Mouse (Mus musculus) forebrain, embryonic 13.5 days (tissue): ENCODE results near the gene Cdk17. TPM values are rescaled to one million over a fixed set of nuclear protein-coding genes. Genes with fewer than 3 reads are reported as not detected.

Experiments used
- ATAC-seq: fragments of 200-750 bp; cut with Nextera tagmentation; 2 replicates; pipeline ENCODE4 v1.8.0; 2017
- H3K27ac ChIP-seq: fragments of 300-500 bp; sonication (generic); 2 replicates; pipeline ENCODE4 v1.5.1; 2015; ENCODE audit warnings: inconsistent platforms, mild to moderate bottlenecking, moderate library complexity
- H3K27me3 ChIP-seq: fragments of 300-500 bp; sonication (generic); 2 replicates; pipeline ENCODE4 v1.6.1; 2015; ENCODE audit warnings: mild to moderate bottlenecking, inconsistent platforms
- H3K36me3 ChIP-seq: fragments of 300-500 bp; sonication (generic); 2 replicates; pipeline ENCODE4 v1.6.1; 2015; ENCODE audit warnings: mild to moderate bottlenecking, inconsistent platforms; ENCODE audit not compliant: poor library complexity, severe bottlenecking
- H3K4me1 ChIP-seq: fragments of 300-500 bp; sonication (generic); 2 replicates; pipeline ENCODE4 v1.6.1; 2015; ENCODE audit warnings: inconsistent platforms
- H3K4me2 ChIP-seq: fragments of 300-500 bp; sonication (generic); 2 replicates; pipeline ENCODE4 v1.6.1; 2015; ENCODE audit warnings: inconsistent platforms, mild to moderate bottlenecking, moderate library complexity
- H3K4me3 ChIP-seq: fragments of 300-500 bp; sonication (generic); 2 replicates; pipeline ENCODE4 v1.5.1; 2015; ENCODE audit warnings: mild to moderate bottlenecking, inconsistent platforms
- H3K9ac ChIP-seq: fragments of 300-500 bp; sonication (generic); 2 replicates; pipeline ENCODE4 v1.6.1; 2015; ENCODE audit warnings: mild to moderate bottlenecking, inconsistent platforms
- H3K9me3 ChIP-seq: fragments of 300-500 bp; sonication (generic); replicated peaks from 2 replicates; pipeline ENCODE4 v1.6.1; 2016; ENCODE audit warnings: inconsistent platforms
- WGBS: fragments of 180-500 bp; shearing (Covaris S2); methylation state at CpG from one replicate; pipeline ENCODE4 v1.1.7; 2015; 5-methylcytosine and 5-hydroxymethylcytosine counted together
- polyA plus RNA-seq: library from polyadenylated mRNA; unstranded; fragments of >200 nt; fragmentation: Nextera tagmentation; extraction: Ambion mirVana; gene quantifications from 2 replicates; pipeline ENCODE4 v1.2.1, GENCODE M21; 2015

Cdk17 gene
- polyA plus RNA-seq, 1 experiment from 2014 or later: 39.3 TPM

DNA sequence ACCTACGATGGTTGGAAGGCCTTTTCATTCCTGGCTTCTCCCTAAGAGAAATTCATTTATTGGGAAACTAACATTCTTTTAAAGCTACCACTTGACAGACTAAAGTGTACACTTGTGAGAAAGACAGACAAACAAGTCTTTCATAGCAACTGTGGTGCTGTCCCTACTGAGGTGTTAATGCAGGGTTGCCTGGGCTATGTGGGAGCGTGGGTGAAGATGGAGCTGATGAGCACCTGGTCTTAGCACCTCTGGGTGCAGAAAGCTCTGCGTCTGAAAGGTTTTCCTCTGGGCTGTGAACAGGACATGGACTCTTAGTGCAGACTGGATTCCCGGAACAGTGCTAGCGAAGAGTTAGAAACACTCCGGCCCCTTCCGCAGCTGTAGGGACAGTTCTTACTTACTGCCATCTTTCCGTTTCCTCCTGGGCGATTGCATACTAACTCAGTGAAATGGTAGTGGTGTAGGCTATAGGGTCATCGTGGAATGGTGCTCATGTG lies 83.6 kb downstream of the Cdk17 start:
- H3K27ac ChIP-seq: no peak overlapping the region

DNA sequence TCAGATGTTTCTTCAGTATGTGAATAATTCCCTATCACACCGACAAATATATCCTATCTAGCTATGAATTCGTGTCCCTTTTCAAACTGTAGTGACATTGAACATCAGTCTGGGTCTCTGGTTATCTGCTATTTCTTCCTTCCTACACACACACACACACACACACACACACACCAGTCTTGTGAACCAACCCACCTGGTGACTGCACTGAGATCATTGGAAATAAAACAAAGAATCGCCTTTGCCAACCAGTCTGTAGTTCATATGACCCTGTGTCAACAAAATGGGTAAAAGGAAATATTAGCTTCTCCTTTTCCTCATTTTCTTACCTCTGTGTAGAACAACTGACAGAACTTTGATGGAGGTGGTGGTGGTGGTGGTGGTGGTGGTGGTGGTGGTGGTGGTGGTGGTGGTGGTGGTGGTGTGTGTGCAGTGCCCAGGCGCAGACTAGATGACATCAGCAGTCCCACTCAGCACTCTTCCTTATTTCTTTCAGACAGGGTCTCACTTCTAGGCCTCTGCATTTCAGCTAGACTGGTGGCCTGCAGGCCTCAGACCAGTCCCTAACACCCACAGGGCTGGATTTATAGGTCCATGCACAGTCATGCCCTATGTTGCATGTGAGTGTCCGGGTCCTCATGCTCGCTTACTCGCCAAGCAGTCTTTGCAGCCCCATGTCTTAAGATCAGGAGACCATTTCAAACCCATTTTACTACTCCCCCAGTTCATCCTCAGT lies 85.7 kb downstream of the Cdk17 start:
- H3K9me3 ChIP-seq: no peaks in the 10 kb centered on the region
- no peak overlapping the region for H3K27ac ChIP-seq
- H3K36me3 ChIP-seq: peaks cover 26% of the 10 kb centered on the region
- H3K4me2 ChIP-seq: no peak overlapping the region
- H3K27me3 ChIP-seq: no peaks in the 10 kb centered on the region
- H3K9ac ChIP-seq: no peak overlapping the region
- no peak overlapping the region for H3K4me3 ChIP-seq
- 94% methylated on average over 7 of the region's 7 CpGs for WGBS
- H3K4me1 ChIP-seq: peaks cover 33% of the 10 kb centered on the region
- ATAC-seq: no peak

More for the DNA sequence above, 83.6 kb downstream of the Cdk17 start:
- H3K4me2 ChIP-seq: no peak overlapping the region
- H3K4me3 ChIP-seq: no peak overlapping the region
- no peaks in the 10 kb centered on the region for H3K27me3 ChIP-seq
- WGBS: 86% methylated on average over 10 of the region's 10 CpGs
- peaks cover 40% of the 10 kb centered on the region for H3K36me3 ChIP-seq
- no peak overlapping the region for H3K9ac ChIP-seq
- H3K4me1 ChIP-seq: peaks cover 14% of the 10 kb centered on the region; the same call in 1 of the 2 replicates
- H3K9me3 ChIP-seq: no peaks in the 10 kb centered on the region
- ATAC-seq: no peak

DNA sequence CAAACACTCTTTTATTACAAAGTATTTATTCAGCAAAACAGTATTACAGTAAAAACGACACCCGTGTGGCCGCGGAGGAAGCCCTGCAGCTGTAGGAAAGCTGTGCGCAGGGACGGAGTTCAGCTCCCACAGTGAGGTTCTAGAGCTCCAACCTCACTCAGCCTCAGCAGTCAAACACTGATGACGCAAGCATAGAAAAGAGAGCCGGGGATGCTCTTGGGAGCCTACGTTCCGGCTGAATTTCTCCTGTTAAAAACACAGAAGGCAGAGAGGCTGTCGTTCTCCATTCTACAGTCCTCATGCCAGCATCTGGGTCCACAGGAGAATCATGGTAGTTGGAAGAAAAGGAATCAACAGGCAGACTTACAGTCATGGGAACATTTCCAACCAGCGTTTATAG lies 86.7 kb downstream of the Cdk17 start:
- Histone ChIP-seq H3K9ac (no peak overlapping the region), H3K4me3 (no peak overlapping the region), H3K4me2 (no peak overlapping the region), H3K27ac (no peak overlapping the region), H3K4me1 (peaks cover 35% of the 10 kb centered on the region), H3K9me3 (no peaks in the 10 kb centered on the region), H3K36me3 (peaks cover 15% of the 10 kb centered on the region), H3K27me3 (no peaks in the 10 kb centered on the region)
- no peak for ATAC-seq
- WGBS: 85% methylated on average over 12 of the region's 12 CpGs

DNA sequence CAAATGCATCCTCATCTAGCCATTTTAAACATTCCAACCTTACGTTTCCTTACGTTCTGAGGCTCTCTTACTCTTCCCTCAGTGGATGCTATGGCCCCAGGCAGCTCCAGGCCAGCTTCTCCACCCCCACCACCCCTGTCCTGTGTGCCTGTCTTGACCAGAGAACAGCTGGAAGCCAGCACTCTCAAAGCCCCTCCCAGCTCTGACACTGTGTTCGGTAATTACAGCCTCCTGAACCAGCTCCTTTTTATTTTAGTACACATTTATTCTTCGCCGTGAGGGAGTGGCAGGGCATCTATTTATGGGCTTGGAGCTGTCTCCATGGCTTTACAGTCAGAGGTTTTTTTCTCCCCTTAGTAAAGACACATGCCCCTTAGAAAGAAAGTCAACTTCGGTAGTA lies 87.2 kb downstream of the Cdk17 start:
- Histone ChIP-seq H3K27me3 (no peaks in the 10 kb centered on the region), H3K27ac (no peak overlapping the region), H3K36me3 (peaks cover 14% of the 10 kb centered on the region), H3K9ac (no peak overlapping the region), H3K9me3 (no peaks in the 10 kb centered on the region), H3K4me3 (no peak overlapping the region), H3K4me1 (peaks cover 35% of the 10 kb centered on the region), H3K4me2 (no peak overlapping the region)
- 48% methylated on average over 6 of the region's 6 CpGs for whole genome bisulfite sequencing
- no peak for ATAC-seq

DNA sequence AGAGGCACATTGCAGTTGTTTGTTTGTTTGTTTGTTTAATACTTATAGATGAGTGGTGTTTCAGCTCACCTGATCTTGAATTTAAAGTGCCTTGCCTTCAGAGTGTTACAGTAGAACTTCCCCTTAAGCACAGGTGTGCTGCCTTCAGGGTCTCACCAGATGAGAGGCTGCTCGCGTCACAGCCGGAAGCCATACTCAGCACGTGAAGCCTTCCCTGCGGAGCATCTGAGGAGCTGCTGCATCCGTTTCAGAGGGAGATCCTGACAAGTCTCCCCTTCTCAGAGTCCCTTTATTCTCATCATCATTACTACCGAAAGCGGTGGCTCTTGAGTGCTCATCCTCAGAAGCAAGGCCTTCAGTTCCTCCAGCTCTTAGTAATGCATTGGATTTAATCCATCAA lies 87.7 kb downstream of the Cdk17 start:
- H3K27ac ChIP-seq: no peak overlapping the region
- WGBS: 79% methylated on average over 8 of the region's 8 CpGs
- no peak for ATAC-seq
- no peak overlapping the region for H3K9ac ChIP-seq
- peaks cover 35% of the 10 kb centered on the region for H3K4me1 ChIP-seq
- no peak overlapping the region for H3K4me3 ChIP-seq
- no peaks in the 10 kb centered on the region for H3K9me3 ChIP-seq
- H3K27me3 ChIP-seq: no peaks in the 10 kb centered on the region
- H3K4me2 ChIP-seq: no peak overlapping the region
- H3K36me3 ChIP-seq: peaks cover 17% of the 10 kb centered on the region

DNA sequence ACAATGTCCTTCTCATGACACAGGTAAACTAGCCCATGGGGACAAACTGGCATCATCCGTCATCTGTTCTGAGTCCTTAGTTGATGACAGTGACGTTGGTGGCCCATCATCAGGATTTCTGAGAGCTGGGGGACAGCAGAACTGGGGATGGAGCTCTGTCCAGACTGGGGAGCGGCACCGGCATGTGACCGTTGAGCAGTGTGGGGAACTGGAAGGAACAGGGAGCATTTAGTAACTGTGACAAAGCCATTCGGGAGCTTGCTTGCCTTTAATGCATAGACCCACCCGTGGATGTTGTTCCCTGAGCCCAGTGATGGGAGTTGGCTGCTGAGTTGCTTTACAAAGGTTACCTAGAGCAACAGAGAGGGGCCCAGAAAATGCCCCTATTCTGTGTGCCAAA lies 89.2 kb downstream of the Cdk17 start:
- no peak overlapping the region for H3K9ac ChIP-seq
- H3K4me3 ChIP-seq: no peak overlapping the region
- H3K4me1 ChIP-seq: peaks cover 40% of the 10 kb centered on the region
- no peak for ATAC-seq
- peaks cover 18% of the 10 kb centered on the region for H3K36me3 ChIP-seq
- no peaks in the 10 kb centered on the region for H3K9me3 ChIP-seq
- no peaks in the 10 kb centered on the region for H3K27me3 ChIP-seq
- no peak overlapping the region for H3K4me2 ChIP-seq
- no peak overlapping the region for H3K27ac ChIP-seq
- WGBS: 65% methylated on average over 7 of the region's 7 CpGs

DNA sequence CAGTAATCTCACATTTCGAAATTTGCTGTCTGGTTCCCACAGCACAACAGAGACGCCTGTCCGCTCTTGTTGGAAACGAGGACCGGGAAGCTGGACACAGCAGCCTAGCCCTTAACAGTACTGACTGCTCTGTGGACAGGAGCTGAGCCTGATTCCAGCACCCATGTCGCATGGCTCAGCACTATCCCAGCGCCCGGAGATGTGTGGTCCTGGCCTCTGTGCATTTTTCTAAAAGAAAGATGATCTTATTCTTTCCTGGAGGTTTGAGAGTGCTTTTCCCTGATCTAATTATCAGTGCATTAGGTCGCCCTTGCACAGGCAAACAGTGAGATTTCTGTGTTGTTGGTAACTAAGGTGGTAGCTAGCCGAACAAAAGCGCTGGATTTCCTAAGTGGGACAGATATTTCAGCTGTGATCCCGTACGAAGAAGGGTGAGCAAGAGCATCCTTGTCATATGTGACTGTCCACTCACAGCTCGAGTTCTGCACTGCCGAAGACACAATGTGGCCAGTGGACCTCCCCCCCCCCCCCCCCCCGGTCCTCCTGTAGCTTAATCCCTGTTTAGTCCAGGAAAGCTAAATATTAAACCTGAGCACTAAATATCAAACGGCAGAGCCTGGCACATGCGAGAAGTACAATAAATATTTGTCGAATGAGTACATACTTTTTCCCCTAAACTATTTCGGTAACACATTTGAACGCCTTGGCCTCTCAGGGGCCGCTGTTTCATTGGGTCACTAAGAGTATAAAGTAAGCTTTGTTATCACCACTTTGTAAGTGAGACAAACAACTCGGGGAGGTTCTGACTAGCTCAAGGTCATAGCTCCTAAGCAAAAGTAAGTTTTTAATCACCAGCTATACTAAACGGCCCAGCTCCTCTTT lies 90.0 kb downstream of the Cdk17 start:
- peaks cover 48% of the 10 kb centered on the region for H3K4me1 ChIP-seq
- H3K4me2 ChIP-seq: no peak overlapping the region
- peaks cover 18% of the 10 kb centered on the region for H3K36me3 ChIP-seq
- ATAC-seq: no peak
- no peaks in the 10 kb centered on the region for H3K27me3 ChIP-seq
- no peaks in the 10 kb centered on the region for H3K9me3 ChIP-seq
- no peak overlapping the region for H3K27ac ChIP-seq
- H3K4me3 ChIP-seq: no peak overlapping the region
- WGBS: 67% methylated on average over 24 of the region's 24 CpGs
- no peak overlapping the region for H3K9ac ChIP-seq

DNA sequence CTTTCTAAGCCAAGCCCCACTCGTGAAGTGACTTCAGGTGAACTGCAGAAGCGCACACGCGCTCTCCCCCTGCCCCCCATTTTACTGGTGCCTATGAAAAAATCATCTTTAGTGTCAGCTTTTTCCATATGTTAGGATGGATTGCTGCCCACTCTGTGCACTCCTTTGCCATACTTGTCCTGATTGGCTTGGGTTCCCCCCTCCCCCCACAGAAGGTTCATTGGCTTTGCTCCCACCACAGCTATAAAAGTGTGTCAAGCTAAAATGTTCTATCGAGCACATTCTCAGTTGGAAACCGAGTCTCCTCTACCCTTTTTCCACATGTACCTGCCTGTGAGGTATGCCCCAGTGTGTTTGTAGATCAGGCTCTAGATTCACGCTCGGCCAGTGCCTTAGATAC lies 90.8 kb downstream of the Cdk17 start:
- Histone ChIP-seq H3K9ac (no peak overlapping the region), H3K4me2 (no peak overlapping the region), H3K27ac (no peak overlapping the region), H3K27me3 (no peaks in the 10 kb centered on the region), H3K4me3 (no peak overlapping the region), H3K9me3 (no peaks in the 10 kb centered on the region), H3K36me3 (peaks cover 18% of the 10 kb centered on the region), H3K4me1 (peaks cover 53% of the 10 kb centered on the region)
- WGBS: 90% methylated on average over 8 of the region's 8 CpGs
- ATAC-seq: no peak

DNA sequence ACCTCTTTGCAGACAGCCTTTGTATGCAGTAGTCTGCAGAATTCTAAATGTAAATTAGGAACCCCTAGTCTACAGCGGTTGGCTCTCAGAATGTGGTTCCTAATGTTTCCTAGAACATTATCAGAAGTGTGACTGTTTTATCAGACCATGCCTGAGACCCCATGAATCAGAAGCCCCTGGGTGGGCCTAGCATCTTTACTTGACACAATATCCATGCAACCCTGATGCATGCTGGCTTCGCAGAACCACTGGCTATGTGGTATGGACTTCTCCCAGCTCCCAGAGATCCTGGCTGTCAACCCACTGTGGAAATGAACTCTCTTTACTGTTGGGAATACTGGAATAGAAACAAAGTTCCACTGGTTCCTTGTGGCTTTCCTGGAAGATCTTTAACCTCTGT lies 92.0 kb downstream of the Cdk17 start:
- H3K27me3 ChIP-seq: no peaks in the 10 kb centered on the region
- no peak overlapping the region for H3K9ac ChIP-seq
- H3K4me1 ChIP-seq: peaks cover 57% of the 10 kb centered on the region
- 85% methylated on average over 2 of the region's 2 CpGs for WGBS
- no peak for ATAC-seq
- no peak overlapping the region for H3K4me2 ChIP-seq
- no peak overlapping the region for H3K4me3 ChIP-seq
- H3K27ac ChIP-seq: no peak overlapping the region
- no peaks in the 10 kb centered on the region for H3K9me3 ChIP-seq
- H3K36me3 ChIP-seq: peaks cover 15% of the 10 kb centered on the region; the same call in 1 of the 2 replicates

DNA sequence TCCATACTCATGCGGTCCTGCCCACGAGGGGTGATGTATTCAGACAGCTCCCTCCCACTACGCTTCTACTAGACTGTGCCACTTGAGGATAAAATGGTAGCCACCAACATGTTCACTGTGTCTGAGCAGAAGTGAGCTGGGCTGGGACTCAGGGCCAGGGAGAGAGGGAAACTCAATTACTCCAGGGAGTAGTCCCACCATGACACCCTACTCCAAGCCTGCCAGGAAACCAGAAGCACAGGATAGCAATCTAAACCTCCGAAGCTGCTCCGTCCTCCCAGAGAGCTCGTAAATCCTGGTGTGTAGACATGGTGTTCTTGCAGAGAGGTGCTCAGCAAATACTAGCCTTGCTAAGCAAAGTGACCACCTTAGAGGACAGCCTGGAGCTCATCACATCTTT lies 92.5 kb downstream of the Cdk17 start:
- Histone ChIP-seq H3K27ac (no peak overlapping the region), H3K9ac (no peak overlapping the region), H3K9me3 (no peaks in the 10 kb centered on the region), H3K4me2 (no peak overlapping the region), H3K36me3 (peaks cover 15% of the 10 kb centered on the region; the same call in 1 of the 2 replicates), H3K4me1 (peaks cover 53% of the 10 kb centered on the region), H3K27me3 (no peaks in the 10 kb centered on the region), H3K4me3 (no peak overlapping the region)
- WGBS: 96% methylated on average over 6 of the region's 6 CpGs
- ATAC-seq: no peak

DNA sequence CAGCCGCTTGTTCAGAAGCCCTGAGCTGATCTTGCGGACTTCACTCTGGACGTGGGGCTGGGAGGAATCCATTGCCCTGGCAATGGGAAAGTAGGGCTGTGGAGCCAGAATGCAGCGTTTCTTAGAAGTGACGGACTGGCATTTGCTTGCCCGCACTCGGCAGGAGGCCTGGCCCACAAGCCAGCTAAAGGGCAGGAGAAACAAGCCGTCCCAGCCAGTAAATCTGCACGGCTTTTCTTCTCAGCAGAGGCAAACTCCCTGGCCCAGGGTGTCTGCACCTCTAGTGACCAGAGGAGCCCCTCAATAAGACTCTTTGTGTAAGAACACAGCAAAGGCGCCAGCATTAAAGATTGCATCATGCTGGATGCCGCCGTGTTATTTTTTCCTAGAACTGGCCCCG lies 94.6 kb downstream of the Cdk17 start:
- no peak overlapping the region for H3K4me3 ChIP-seq
- H3K36me3 ChIP-seq: 0 out of 2 replicates have a peak, but pooled peaks cover 4% of the 10 kb centered on the region
- peaks cover 50% of the 10 kb centered on the region for H3K4me1 ChIP-seq
- peak overlapping the region; percentile 43 for H3K9ac ChIP-seq
- no peaks in the 10 kb centered on the region for H3K9me3 ChIP-seq
- H3K4me2 ChIP-seq: peak overlapping the region; percentile 41
- WGBS: 5% methylated on average over 13 of the region's 13 CpGs
- peak overlapping the region; percentile 89 for H3K27ac ChIP-seq
- no peaks in the 10 kb centered on the region for H3K27me3 ChIP-seq
- peak; percentile 71 for ATAC-seq

DNA sequence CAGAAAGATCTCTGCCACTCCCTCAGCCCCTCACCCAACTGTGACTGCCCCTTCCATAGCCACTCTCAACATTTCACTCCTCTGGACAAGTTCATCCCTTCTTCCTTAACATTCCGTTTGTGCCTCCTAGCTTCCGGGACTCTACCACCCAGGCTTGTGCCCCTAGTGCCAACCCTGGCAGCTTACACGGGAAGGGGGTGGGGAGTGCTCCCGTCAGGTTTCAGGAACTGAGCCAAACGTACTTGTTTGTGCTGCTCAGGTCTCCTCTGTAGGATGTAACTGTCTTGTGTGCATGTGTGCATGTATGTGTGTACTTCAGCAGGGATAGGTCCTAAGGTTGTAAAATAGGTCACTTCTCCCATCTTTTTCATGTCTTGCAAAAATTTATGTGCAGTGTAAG lies 99.2 kb downstream of the Cdk17 start:
- WGBS: 57% methylated on average over 5 of the region's 5 CpGs
- Histone ChIP-seq H3K36me3 (no peaks in the 10 kb centered on the region), H3K9ac (no peak overlapping the region), H3K4me1 (peaks cover 74% of the 10 kb centered on the region), H3K4me2 (no peak overlapping the region), H3K4me3 (no peak overlapping the region), H3K9me3 (no peaks in the 10 kb centered on the region), H3K27me3 (no peaks in the 10 kb centered on the region), H3K27ac (no peak overlapping the region)
- no peak for ATAC-seq
